Mouse (Mus musculus): Measurements from ENCODE around the gene Scarb1.

DNA sequence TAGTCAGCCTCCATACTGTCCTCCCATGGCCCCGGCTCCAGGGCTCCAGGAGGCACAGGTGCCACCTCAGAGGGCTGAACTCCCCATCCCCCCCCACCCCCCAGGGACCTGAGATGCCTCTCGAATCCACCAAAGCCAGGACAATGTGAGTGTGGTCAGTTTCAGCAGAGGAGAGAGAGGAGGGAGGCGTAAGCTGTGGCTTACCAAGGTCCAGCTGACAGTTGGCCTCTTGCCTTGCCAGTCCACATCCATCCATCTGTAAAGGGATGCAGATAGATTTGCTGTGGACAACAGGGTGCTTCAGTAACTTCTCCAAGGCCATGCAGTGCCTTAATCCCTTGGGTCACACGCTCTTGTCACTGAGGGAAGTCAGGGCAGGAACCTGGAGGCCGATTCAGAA, 110.4 kb downstream of the Scarb1 start:
- no peak for TF ChIP-seq CTCF (IDR thresholded peaks at IDR 0.05; ENCODE audit: low read depth, low read length)
- no peak for TF ChIP-seq POLR2A (IDR thresholded peaks at IDR 0.05; ENCODE audit: insufficient read depth, low read length)
